Mouse (Mus musculus): ENCODE measurements around the gene Bcat2.

The Bcat2 gene

GRCm38 (mm10) chr7:45587631-45588592, 18.0 kb downstream of the Bcat2 start:
- DNase-seq: no peak

- DNase-seq: peak; percentile 94
Observed at GRCm38 (mm10) chr7:45589173-45589572, 19.2 kb downstream of the Bcat2 start.

GRCm38 (mm10) chr7:45589898-45590297, 19.9 kb downstream of the Bcat2 start:
- no peak for DNase-seq

- DNase-seq: no peak
Observed at GRCm38 (mm10) chr7:45590874-45591273, 20.9 kb downstream of the Bcat2 start.

GRCm38 (mm10) chr7:45591880-45592279, 21.9 kb downstream of the Bcat2 start:
- no peak for DNase-seq

GRCm38 (mm10) chr7:45593118-45593815, 23.3 kb downstream of the Bcat2 start:
- peak; percentile 75 to 79 for DNase-seq

GRCm38 (mm10) chr7:45595176-45595575, 25.2 kb downstream of the Bcat2 start:
- DNase-seq: no peak

GRCm38 (mm10) chr7:45596107-45596506, 26.2 kb downstream of the Bcat2 start:
- no peak for DNase-seq

- no peak for DNase-seq
Observed at GRCm38 (mm10) chr7:45597013-45597412, 27.1 kb downstream of the Bcat2 start.

- DNase-seq: no peak
Observed at GRCm38 (mm10) chr7:45597527-45597926, 27.6 kb downstream of the Bcat2 start.

- DNase-seq: no peak
Observed at GRCm38 (mm10) chr7:45598960-45599879, 29.3 kb downstream of the Bcat2 start.

- DNase-seq: no peak
Observed at GRCm38 (mm10) chr7:45605704-45606289, 35.8 kb downstream of the Bcat2 start.

GRCm38 (mm10) chr7:45609511-45609910, 39.6 kb downstream of the Bcat2 start:
- no peak for DNase-seq

- no peak for DNase-seq
Observed at GRCm38 (mm10) chr7:45616277-45616676, 46.3 kb downstream of the Bcat2 start.

- DNase-seq: peak in 1 of 2 experiments; percentile 38
Observed at GRCm38 (mm10) chr7:45617042-45617695, 47.2 kb downstream of the Bcat2 start, which contains the start of gene Fut1. TSS of gene Fut1 (plus strand) at chr7:45617289.

- no peak for DNase-seq
Observed at GRCm38 (mm10) chr7:45618316-45618715, 48.4 kb downstream of the Bcat2 start.

- no peak for DNase-seq
Observed at GRCm38 (mm10) chr7:45619592-45619991, 49.6 kb downstream of the Bcat2 start.

GRCm38 (mm10) chr7:45621443-45621842, 51.5 kb downstream of the Bcat2 start, which contains the start of gene Izumo1:
TSS of gene Izumo1 (plus strand) at chr7:45621811.
- DNase-seq: no peak

GRCm38 (mm10) chr7:45623507-45623906, 53.6 kb downstream of the Bcat2 start:
- DNase-seq: no peak

- no peak for DNase-seq
Observed at GRCm38 (mm10) chr7:45624718-45625117, 54.8 kb downstream of the Bcat2 start.

- DNase-seq: no peak
Observed at GRCm38 (mm10) chr7:45625481-45625880, 55.5 kb downstream of the Bcat2 start.
